Mouse (Mus musculus) liver, adult 2 months (tissue): Measurements from ENCODE around the gene Nova2. TPM values are rescaled to one million over a fixed set of nuclear protein-coding genes. Genes with fewer than 3 reads are reported as not detected.

Experiments used
- DNase-seq: peaks from one replicate; pipeline ENCODE4 v3.0.0-alpha.2; 2011; ENCODE audit warnings: low read depth, low spot score; ENCODE audit errors: extremely low read depth
- H3K27ac ChIP-seq: fragments of 200-500 bp; replicated peaks from 2 replicates; pipeline ENCODE4 v1.5.1; 2012; ENCODE audit warnings: low read depth, mild to moderate bottlenecking, control low read depth, inconsistent platforms, low read length; ENCODE audit not compliant: insufficient read depth
- H3K27me3 ChIP-seq: fragments of 200-500 bp; 2 replicates; pipeline ENCODE4 v1.6.1; 2012; ENCODE audit warnings: mild to moderate bottlenecking, moderate library complexity, low read length, inconsistent platforms; ENCODE audit not compliant: control insufficient read depth, insufficient read depth
- H3K36me3 ChIP-seq: fragments of 200-500 bp; 2 replicates; pipeline ENCODE4 v1.6.1; 2012; ENCODE audit warnings: low read length, inconsistent platforms; ENCODE audit not compliant: control insufficient read depth, insufficient read depth
- H3K4me1 ChIP-seq: fragments of 200-500 bp; 2 replicates; pipeline ENCODE4 v1.6.1; 2011; ENCODE audit warnings: low read length; ENCODE audit not compliant: control insufficient read depth, insufficient read depth
- H3K4me3 ChIP-seq: fragments of 200-500 bp; 2 replicates; pipeline ENCODE4 v1.5.1; 2011; ENCODE audit warnings: low read depth, mild to moderate bottlenecking, control low read depth, low read length, moderate library complexity; ENCODE audit not compliant: insufficient read depth
- H3K79me2 ChIP-seq: fragments of 200-500 bp; 2 replicates; pipeline ENCODE4 v1.6.1; 2012; ENCODE audit warnings: inconsistent platforms, mild to moderate bottlenecking, low read length, moderate library complexity; ENCODE audit not compliant: control insufficient read depth, insufficient read depth
- H3K9ac ChIP-seq: fragments of 200-500 bp; 2 replicates; pipeline ENCODE4 v1.6.1; 2012; ENCODE audit warnings: low read depth, mild to moderate bottlenecking, control low read depth, inconsistent platforms, low read length
- CTCF ChIP-seq: fragments of 200-500 bp; IDR thresholded peaks from 2 replicates; pipeline ENCODE4 v1.5.1; 2011; ENCODE audit warnings: low read depth, low read length, control low read depth
- POLR2A ChIP-seq: fragments of 200-500 bp; IDR thresholded peaks from 2 replicates; pipeline ENCODE4 v1.6.1; 2011; ENCODE audit warnings: low read length, control low read depth; ENCODE audit not compliant: insufficient read depth; ENCODE audit errors: extremely low read depth
- WGBS: fragments of 180-500 bp; shearing (Covaris S2); methylation state at CpG from one replicate; pipeline ENCODE4 v1.1.7; 2018; 5-methylcytosine and 5-hydroxymethylcytosine counted together
- polyA plus RNA-seq: library from polyadenylated mRNA; depleted of rRNA; stranded (reverse); fragments of >200 nt; gene quantifications from 2 replicates; pipeline ENCODE4 v1.2.3, GENCODE M21; 2012
- total RNA-seq: library from RNA; depleted of rRNA; stranded (reverse); fragments of >200 nt; gene quantifications from 2 replicates; pipeline ENCODE4 v1.2.3, GENCODE M21; 2014

Gene Nova2
- total and polyA plus RNA-seq, 2 experiments = 0.09 to 0.24 TPM

DNA sequence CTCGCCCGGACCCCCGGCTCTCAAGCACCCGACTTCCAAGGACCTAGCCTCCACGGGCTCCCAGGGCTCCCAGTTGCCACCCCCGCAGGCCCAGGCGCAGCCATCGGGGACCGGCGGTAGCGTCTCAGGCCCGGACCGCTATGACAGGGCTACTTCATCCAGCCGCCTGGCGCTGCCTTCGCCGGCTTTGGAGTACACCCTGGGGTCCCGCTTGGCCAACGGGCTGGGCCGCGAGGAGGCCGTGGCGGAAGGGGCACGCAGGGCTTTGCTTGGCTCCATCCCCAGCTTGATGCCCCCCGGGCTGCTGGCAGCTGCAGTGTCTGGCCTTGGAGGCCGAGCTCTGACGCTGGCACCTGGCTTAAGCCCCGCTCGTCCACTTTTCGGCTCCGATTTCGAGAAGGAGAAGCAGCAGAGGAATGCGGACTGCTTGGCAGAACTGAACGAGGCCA lies 79.0 kb downstream of the Nova2 start:
- H3K9ac ChIP-seq = peak overlapping the region; percentile 93
- no peak for TF ChIP-seq CTCF
- no peak for TF ChIP-seq POLR2A
- H3K27ac ChIP-seq = peak overlapping the region; percentile 53
- 7% methylated on average over 34 of the region's 34 CpGs for WGBS
- no peaks in the 10 kb centered on the region for H3K27me3 ChIP-seq
- peaks cover 18% of the 10 kb centered on the region for H3K79me2 ChIP-seq
- H3K4me3 ChIP-seq = peak overlapping the region; percentile 71
- DNase-seq = no peak
- no peaks in the 10 kb centered on the region for H3K36me3 ChIP-seq
- H3K4me1 ChIP-seq = peaks cover 36% of the 10 kb centered on the region

DNA sequence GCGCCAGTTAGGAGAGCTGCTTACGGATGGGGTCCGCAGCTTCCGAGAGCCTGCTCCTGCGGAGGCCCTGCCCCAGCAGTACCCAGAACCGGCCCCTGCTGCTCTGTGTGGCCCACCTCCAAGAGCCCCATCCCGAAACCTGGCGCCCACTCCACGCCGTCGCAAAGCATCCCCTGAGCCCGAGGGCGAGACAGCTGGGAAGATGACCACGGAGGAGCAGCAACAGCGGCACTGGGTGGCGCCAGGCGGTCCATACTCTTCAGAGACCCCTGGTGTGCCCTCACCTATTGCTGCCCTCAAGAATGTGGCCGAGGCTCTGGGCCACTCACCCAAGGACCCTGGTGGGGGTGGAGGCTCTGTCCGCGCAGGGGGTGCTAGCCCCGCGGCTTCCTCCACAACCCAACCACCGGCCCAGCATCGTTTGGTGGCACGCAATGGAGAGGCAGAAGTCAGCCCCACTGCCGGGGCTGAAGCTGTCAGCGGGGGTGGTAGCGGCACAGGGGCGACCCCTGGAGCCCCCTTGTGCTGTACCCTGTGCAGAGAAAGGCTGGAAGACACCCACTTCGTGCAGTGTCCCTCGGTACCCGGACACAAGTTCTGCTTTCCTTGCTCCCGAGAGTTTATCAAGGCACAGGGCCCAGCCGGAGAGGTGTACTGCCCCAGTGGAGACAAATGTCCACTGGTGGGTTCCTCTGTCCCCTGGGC lies 79.9 kb downstream of the Nova2 start:
- Histone ChIP-seq H3K36me3 (no peaks in the 10 kb centered on the region), H3K4me1 (peaks cover 42% of the 10 kb centered on the region), H3K79me2 (peaks cover 18% of the 10 kb centered on the region), H3K27me3 (no peaks in the 10 kb centered on the region), H3K4me3 (peak overlapping the region; percentile 71; the same call in 1 of the 2 replicates), H3K27ac (no peak overlapping the region), H3K9ac (peak overlapping the region; percentile 9; the same call in 1 of the 2 replicates)
- TF ChIP-seq CTCF = no peak
- no peak for TF ChIP-seq POLR2A
- WGBS = 55% methylated on average over 34 of the region's 34 CpGs
- no peak for DNase-seq

DNA sequence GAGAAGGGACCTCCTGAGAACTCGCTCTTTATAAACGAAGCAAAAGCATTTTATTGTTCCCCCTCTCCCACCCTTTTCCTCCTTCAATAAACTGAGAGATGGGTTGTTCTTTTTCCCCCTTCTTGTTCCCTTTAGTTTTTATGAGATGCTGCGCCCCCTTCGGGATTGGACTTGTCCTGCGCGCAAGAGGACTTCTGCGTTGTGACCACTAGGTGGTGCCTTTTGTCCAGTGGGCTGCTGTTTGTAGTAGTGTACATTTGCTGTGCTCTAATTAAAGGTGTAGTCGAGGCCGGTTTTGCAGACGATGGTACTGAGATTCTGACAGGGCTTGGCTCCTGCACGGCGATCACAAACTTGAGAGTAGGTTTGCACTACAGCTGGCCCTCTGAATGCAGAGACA lies 80.8 kb downstream of the Nova2 start:
- TF ChIP-seq CTCF = peak; percentile 99
- no peak for TF ChIP-seq POLR2A
- Histone ChIP-seq H3K27ac (peak overlapping the region; percentile 83), H3K36me3 (no peaks in the 10 kb centered on the region), H3K27me3 (no peaks in the 10 kb centered on the region), H3K9ac (peak overlapping the region; percentile 13; the same call in 1 of the 2 replicates), H3K4me1 (peaks cover 45% of the 10 kb centered on the region), H3K79me2 (peaks cover 18% of the 10 kb centered on the region), H3K4me3 (no peak overlapping the region)
- peak; percentile 86 for DNase-seq
- WGBS = 3% methylated on average over 12 of the region's 12 CpGs

DNA sequence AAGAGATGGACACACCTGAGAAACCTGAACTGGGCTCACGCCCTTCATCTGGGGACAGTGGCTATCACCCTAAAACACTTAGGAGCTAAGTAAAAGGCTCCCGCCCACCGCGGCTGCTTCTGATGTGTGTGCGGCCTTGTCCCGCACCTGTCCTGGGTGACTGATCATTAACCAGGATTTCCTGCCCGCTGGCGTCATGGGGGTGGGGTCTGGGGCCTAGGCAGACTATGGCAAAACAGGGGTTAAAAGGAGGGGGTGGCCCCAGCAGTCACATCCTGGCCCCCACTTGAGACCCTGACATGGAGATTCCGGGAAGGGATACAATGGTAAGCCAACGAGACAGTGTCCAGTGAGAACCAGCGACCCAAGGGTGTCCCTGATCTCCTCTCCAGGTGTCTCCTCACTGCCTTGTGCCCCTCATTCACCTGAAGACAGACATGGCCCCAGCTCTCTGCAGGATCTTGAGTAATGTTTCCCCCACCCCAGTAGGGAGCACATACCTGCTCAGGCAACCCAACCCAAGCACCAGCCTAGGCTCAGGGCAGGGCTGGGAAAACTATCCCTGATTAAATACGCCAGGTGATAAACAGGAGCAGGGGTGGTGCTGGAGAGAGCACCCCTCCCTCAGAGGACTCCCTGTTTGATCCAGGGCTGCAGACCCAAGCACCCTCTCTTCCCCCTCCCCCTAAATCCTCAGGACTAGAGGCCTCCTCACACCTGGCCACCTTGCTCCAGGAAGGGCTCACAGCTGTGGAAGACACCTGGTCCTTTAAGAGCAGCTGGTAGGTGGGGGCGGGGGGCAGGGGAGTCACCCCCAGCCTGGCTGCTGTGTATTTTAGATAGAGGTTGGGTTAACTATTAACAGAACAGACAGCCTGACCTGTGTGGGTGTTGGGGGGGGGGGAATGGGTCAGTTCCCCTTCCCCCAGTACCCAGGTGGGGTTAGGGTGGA lies 81.6 kb downstream of the Nova2 start:
- Histone ChIP-seq H3K9ac (peak overlapping the region; percentile 55), H3K4me1 (peaks cover 46% of the 10 kb centered on the region), H3K79me2 (peaks cover 18% of the 10 kb centered on the region), H3K27ac (peak overlapping the region; percentile 94), H3K36me3 (no peaks in the 10 kb centered on the region), H3K27me3 (no peaks in the 10 kb centered on the region), H3K4me3 (peak overlapping the region; percentile 10)
- TF ChIP-seq POLR2A (no peak), CTCF (no peak)
- WGBS = 17% methylated on average over 13 of the region's 13 CpGs
- peak; percentile 81 for DNase-seq

DNA sequence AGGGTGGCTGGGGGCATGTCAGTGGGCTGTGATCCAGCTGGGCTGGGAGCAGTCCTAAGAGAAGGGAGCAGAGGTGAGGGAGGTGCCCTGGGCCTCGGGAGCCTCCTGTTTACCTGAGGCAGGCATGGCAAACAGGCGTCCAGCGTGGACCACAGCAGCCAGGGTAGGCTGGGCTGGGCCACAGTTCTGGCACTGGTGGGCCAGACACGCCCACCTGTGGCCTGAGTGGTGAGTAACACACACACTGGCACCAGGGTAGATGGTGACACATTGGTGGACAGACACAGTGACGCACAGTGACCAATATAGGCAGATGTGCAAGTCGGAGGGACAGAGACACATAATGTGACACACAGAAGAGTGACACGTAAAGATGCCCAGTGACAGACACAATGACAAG lies 84.9 kb downstream of the Nova2 start:
- DNase-seq = peak; percentile 87
- H3K27me3 ChIP-seq = no peaks in the 10 kb centered on the region
- H3K27ac ChIP-seq = peak overlapping the region; percentile 59
- no peak for TF ChIP-seq CTCF
- no peak for TF ChIP-seq POLR2A
- H3K4me3 ChIP-seq = no peak overlapping the region
- peaks cover 4% of the 10 kb centered on the region; the same call in 1 of the 2 replicates for H3K79me2 ChIP-seq
- H3K9ac ChIP-seq = peak overlapping the region; percentile 49
- WGBS = 16% methylated on average over 7 of the region's 7 CpGs
- peaks cover 62% of the 10 kb centered on the region for H3K4me1 ChIP-seq
- H3K36me3 ChIP-seq = peaks cover 12% of the 10 kb centered on the region; the same call in 1 of the 2 replicates
